Mouse (Mus musculus) intestine, embryonic 14.5 days (tissue): ENCODE data around the gene Napsa. TPM values are rescaled to one million over a fixed set of nuclear protein-coding genes. Genes with fewer than 3 reads are reported as not detected.

Experiments
- ATAC-seq: fragments of 200-750 bp; cut with Nextera tagmentation; replicated peaks from 2 replicates; pipeline ENCODE4 v1.8.0; 2017; ENCODE audit warnings: low read depth, moderate number of reproducible peaks, moderate TSS enrichment, moderate library complexity; ENCODE audit not compliant: low FRiP score, low TSS enrichment
- DNase-seq: peaks from one replicate; pipeline ENCODE4 v3.0.0-alpha.2; 2018; ENCODE audit warnings: low spot score
- H3K27ac ChIP-seq: fragments of 300-500 bp; sonication (generic); 2 replicates; pipeline ENCODE4 v1.5.1; 2014; ENCODE audit warnings: low read depth, mild to moderate bottlenecking, control low read depth
- H3K27me3 ChIP-seq: fragments of 300-500 bp; sonication (generic); replicated peaks from 2 replicates; pipeline ENCODE4 v1.6.1; 2014; ENCODE audit warnings: low read length, control low read depth; ENCODE audit not compliant: control insufficient read depth, insufficient read depth
- H3K36me3 ChIP-seq: fragments of 300-500 bp; sonication (generic); 2 replicates; pipeline ENCODE4 v1.6.1; 2014; ENCODE audit warnings: low read length, control low read depth; ENCODE audit not compliant: control insufficient read depth, insufficient read depth
- H3K4me1 ChIP-seq: fragments of 300-500 bp; sonication (generic); replicated peaks from 2 replicates; pipeline ENCODE4 v1.6.1; 2014; ENCODE audit warnings: low read length, control low read depth, mixed read lengths; ENCODE audit not compliant: control insufficient read depth, insufficient read depth
- H3K4me2 ChIP-seq: fragments of 300-500 bp; sonication (generic); 2 replicates; pipeline ENCODE4 v1.6.1; 2014; ENCODE audit warnings: low read length
- H3K4me3 ChIP-seq: fragments of 300-500 bp; sonication (generic); 2 replicates; pipeline ENCODE4 v1.5.1; 2014; ENCODE audit warnings: low read depth, low read length, control low read depth, mixed read lengths
- H3K9ac ChIP-seq: fragments of 300-500 bp; sonication (generic); 2 replicates; pipeline ENCODE4 v1.6.1; 2014; ENCODE audit warnings: mild to moderate bottlenecking, low read length
- H3K9me3 ChIP-seq: fragments of 300-500 bp; sonication (generic); 2 replicates; pipeline ENCODE4 v1.6.1; 2016; ENCODE audit warnings: low read length, control low read depth; ENCODE audit not compliant: control insufficient read depth
- WGBS: fragments of 180-500 bp; shearing (Covaris S2); extraction: QIAGEN DNeasy Blood & Tissue Kit; methylation state at CpG from one replicate; pipeline ENCODE4 v1.1.7; 2014; 5-methylcytosine and 5-hydroxymethylcytosine counted together
- polyA plus RNA-seq: library from polyadenylated mRNA; unstranded; fragments of >200 nt; fragmentation: Nextera tagmentation; extraction: Ambion mirVana; gene quantifications from 2 replicates; pipeline ENCODE4 v1.2.1, GENCODE M21; 2014

The Napsa gene
- polyA plus RNA-seq, 1 experiment from 2014 or later = 1.7 TPM

DNA sequence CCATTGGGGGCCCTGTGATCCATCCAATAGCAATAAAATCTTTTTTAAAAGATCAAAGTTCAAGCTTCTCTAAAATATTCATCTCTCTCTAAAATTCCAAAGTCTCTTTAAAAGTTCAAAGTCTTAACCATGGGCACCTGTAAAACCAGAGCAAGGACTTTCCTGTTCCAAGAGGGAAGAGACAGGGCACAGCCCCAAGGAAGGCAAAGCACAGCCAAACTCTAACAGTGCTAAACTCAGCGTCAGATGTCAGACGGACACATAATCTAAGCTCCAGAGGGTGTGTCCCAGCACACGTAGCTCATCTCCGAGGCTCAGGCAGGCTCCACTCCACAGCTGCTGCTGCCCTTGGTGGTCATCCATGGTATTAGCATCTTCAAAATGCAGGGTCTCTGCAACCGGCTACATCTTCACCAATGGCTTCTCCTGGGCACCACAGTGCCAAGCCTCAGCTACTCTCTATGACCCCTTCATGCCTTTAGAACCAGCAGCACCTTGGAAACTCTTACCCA is 4.2 kb downstream of the Napsa start:
- WGBS = 51% methylated on average over 5 of the region's 5 CpGs
- no peak overlapping the region for H3K4me2 ChIP-seq
- no peaks in the 10 kb centered on the region for H3K4me1 ChIP-seq
- H3K4me3 ChIP-seq = no peak overlapping the region
- H3K9me3 ChIP-seq = no peaks in the 10 kb centered on the region
- ATAC-seq = no peak
- H3K9ac ChIP-seq = no peak overlapping the region
- no peaks in the 10 kb centered on the region for H3K36me3 ChIP-seq
- DNase-seq = no peak
- H3K27ac ChIP-seq = no peak overlapping the region
- peaks cover 9% of the 10 kb centered on the region for H3K27me3 ChIP-seq

DNA sequence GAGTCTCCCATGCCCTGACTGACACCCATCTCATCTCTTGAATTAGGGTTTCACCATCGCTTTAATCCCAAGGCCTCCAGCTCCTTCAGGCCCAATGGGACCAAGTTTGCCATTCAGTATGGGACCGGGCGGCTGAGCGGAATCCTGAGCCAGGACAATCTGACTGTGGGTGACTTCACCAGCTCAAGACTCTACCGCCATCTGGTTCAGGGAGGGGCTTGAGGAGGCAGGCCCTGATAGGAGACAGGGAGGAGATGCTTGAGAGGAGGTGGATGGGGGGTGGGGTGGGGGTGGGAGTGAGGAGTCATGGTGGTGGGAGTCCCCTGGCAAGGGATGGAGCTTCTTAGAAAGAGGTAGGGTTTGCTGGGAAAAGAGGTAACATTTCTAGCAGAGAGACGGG is 9.5 kb downstream of the Napsa start:
- 71% methylated on average over 6 of the region's 6 CpGs for WGBS
- H3K9ac ChIP-seq = no peak overlapping the region

DNA sequence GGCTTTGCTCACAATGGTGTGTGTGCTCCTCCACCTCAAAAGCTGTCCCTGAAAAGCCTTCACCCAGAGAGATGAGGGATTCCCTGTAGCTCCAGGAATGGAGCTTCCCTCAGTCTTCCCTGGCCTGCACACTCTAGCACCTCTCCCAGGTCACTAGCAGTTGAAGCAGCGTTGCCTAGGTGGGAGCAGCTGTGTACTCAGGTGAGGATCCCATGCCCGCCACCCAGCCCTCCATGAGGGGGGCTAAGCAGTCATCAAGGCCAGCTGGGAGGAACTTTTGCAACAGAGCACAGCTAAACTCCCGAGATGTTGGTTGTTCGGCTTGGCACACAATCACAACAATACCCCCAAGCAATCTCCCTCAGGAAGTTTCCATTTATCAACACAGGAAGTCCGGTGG is 10.5 kb downstream of the Napsa start:
- ATAC-seq = no peak
- WGBS = 72% methylated on average over 5 of the region's 5 CpGs

More for the DNA sequence above, 9.5 kb downstream of the Napsa start:
- H3K27me3 ChIP-seq = peaks cover 36% of the 10 kb centered on the region
- H3K9me3 ChIP-seq = no peaks in the 10 kb centered on the region
- no peak overlapping the region for H3K27ac ChIP-seq
- no peaks in the 10 kb centered on the region for H3K36me3 ChIP-seq
- H3K4me2 ChIP-seq = no peak overlapping the region
- no peak for DNase-seq
- ATAC-seq = no peak
- H3K4me3 ChIP-seq = no peak overlapping the region
- no peaks in the 10 kb centered on the region for H3K4me1 ChIP-seq

DNA sequence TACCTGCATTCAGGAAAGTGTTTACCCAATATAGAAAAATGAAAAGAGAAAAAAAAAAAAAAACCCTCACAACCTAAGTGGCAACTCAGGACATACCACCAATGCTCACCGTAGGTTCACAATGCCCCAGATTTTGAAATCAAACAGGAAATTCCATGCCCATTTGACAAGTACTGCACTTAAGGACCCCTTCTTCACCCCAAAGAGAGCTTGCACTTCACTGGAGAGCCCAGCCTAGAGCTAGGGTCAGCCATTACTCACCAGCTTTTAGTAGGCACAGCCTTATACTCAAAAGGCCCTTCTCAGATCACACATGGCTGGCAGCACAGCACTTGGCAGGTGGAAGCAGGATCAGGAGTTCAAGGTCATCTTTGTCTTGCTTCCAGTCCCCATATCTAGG is 11.0 kb downstream of the Napsa start:
- 74% methylated on average over 1 of the region's 1 CpGs for WGBS
- no peaks in the 10 kb centered on the region for H3K4me1 ChIP-seq
- no peaks in the 10 kb centered on the region for H3K9me3 ChIP-seq
- H3K27me3 ChIP-seq = peaks cover 51% of the 10 kb centered on the region
- H3K36me3 ChIP-seq = no peaks in the 10 kb centered on the region
- H3K27ac ChIP-seq = no peak overlapping the region
- no peak overlapping the region for H3K4me2 ChIP-seq
- no peak for DNase-seq
- H3K4me3 ChIP-seq = no peak overlapping the region
- no peak overlapping the region for H3K9ac ChIP-seq
- no peak for ATAC-seq

More for the DNA sequence above, 10.5 kb downstream of the Napsa start:
- DNase-seq = no peak
- H3K27me3 ChIP-seq = peaks cover 47% of the 10 kb centered on the region
- no peaks in the 10 kb centered on the region for H3K4me1 ChIP-seq
- no peaks in the 10 kb centered on the region for H3K36me3 ChIP-seq
- no peak overlapping the region for H3K4me3 ChIP-seq
- no peak overlapping the region for H3K9ac ChIP-seq
- no peak overlapping the region for H3K4me2 ChIP-seq
- H3K27ac ChIP-seq = no peak overlapping the region
- H3K9me3 ChIP-seq = no peaks in the 10 kb centered on the region

DNA sequence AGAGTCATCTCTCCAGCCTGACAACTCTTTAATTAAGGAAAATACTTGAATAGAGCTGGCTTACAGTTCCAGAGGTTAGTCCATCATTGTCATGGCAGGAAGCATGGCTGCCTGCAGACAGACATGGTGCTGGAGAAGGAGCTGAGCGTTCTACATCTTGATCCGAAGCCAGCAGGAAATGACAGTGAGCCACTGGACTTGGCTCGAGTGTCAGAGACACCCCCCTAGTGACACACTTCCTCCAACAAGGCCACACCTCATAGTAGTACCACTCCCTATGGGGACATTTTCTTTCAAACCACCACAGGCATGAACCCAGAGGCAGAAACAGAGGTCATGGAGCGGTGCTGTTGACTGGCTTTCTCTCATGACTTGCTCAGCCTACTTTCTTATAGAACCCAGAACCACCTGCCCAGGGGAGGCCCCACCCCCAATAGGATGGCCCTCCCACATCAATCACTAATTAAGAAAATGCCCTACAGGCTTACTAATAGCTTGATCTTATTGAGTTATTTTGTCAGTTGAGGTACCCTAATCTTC is 12.2 kb downstream of the Napsa start:
- no peak for DNase-seq
- peaks cover 62% of the 10 kb centered on the region for H3K27me3 ChIP-seq
- no peak overlapping the region for H3K9ac ChIP-seq
- ATAC-seq = no peak
- H3K9me3 ChIP-seq = no peaks in the 10 kb centered on the region
- WGBS = 74% methylated on average over 4 of the region's 4 CpGs
- H3K4me2 ChIP-seq = no peak overlapping the region
- no peak overlapping the region for H3K4me3 ChIP-seq
- H3K4me1 ChIP-seq = peaks cover 8% of the 10 kb centered on the region
- H3K36me3 ChIP-seq = no peaks in the 10 kb centered on the region
- H3K27ac ChIP-seq = no peak overlapping the region

DNA sequence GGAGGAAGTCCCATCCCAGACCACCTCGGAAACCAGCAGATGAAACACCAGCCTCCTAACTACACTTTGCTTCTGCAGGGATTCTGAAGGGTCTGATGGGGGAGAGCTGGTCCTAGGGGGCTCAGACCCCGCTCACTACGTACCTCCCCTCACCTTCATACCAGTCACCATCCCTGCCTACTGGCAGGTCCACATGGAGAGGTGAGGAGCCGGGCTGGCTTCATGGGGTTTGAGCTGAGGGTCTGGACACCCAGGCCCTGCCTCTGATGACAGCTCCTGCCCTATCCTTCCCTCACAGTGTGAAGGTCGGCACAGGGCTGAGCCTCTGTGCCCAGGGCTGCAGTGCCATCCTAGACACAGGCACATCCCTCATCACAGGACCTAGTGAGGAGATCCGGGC is 12.7 kb downstream of the Napsa start:
- peaks cover 8% of the 10 kb centered on the region for H3K4me1 ChIP-seq
- H3K4me2 ChIP-seq = no peak overlapping the region
- 85% methylated on average over 6 of the region's 6 CpGs for WGBS
- no peak overlapping the region for H3K4me3 ChIP-seq
- no peak for DNase-seq
- H3K36me3 ChIP-seq = no peaks in the 10 kb centered on the region
- peaks cover 67% of the 10 kb centered on the region for H3K27me3 ChIP-seq
- H3K9me3 ChIP-seq = no peaks in the 10 kb centered on the region
- ATAC-seq = no peak
- no peak overlapping the region for H3K9ac ChIP-seq
- H3K27ac ChIP-seq = no peak overlapping the region

DNA sequence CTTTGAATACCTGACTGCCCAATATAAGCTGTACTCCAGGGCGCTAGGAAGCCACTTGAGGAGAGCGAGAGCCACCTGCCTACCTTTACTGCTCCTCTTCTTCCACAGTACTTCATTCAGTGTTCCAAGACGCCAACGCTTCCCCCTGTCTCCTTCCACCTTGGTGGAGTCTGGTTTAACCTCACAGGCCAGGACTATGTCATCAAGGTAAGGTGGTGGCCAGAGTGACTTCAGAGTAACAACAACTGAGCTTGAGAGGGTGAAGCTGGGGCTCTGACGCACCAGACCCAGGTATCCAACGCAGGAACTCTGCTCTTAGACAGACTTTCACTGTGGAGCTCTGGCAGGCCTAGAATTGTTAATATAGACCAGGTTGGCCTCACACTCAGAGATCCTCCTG is 13.4 kb downstream of the Napsa start:
- H3K36me3 ChIP-seq = no peaks in the 10 kb centered on the region
- H3K9me3 ChIP-seq = no peaks in the 10 kb centered on the region
- H3K4me2 ChIP-seq = no peak overlapping the region
- H3K4me1 ChIP-seq = peaks cover 8% of the 10 kb centered on the region
- DNase-seq (no peak), ATAC-seq (no peak)
- WGBS = 93% methylated on average over 6 of the region's 6 CpGs
- no peak overlapping the region for H3K4me3 ChIP-seq
- H3K27ac ChIP-seq = no peak overlapping the region
- H3K27me3 ChIP-seq = peaks cover 71% of the 10 kb centered on the region
- no peak overlapping the region for H3K9ac ChIP-seq

DNA sequence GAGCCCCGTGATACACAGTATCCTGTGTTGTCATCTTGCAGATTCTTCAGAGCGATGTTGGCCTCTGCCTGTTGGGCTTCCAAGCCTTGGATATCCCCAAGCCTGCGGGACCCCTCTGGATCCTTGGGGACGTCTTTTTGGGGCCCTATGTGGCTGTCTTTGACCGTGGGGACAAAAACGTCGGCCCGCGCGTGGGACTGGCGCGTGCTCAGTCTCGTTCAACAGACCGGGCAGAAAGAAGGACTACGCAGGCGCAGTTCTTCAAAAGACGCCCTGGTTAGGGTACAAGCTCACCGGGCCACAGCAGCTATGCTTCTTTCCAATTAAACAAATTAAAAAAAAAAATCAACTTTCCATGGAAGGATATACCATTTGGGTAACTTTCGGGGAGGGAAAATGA is 14.3 kb downstream of the Napsa start:
- Histone ChIP-seq H3K9ac (no peak overlapping the region), H3K36me3 (no peaks in the 10 kb centered on the region), H3K27ac (no peak overlapping the region), H3K27me3 (peaks cover 72% of the 10 kb centered on the region), H3K9me3 (no peaks in the 10 kb centered on the region), H3K4me1 (peaks cover 13% of the 10 kb centered on the region), H3K4me2 (peak overlapping the region; percentile 39), H3K4me3 (peak overlapping the region; percentile 16)
- 13% methylated on average over 19 of the region's 19 CpGs for WGBS
- DNase-seq (no peak), ATAC-seq (no peak)

DNA sequence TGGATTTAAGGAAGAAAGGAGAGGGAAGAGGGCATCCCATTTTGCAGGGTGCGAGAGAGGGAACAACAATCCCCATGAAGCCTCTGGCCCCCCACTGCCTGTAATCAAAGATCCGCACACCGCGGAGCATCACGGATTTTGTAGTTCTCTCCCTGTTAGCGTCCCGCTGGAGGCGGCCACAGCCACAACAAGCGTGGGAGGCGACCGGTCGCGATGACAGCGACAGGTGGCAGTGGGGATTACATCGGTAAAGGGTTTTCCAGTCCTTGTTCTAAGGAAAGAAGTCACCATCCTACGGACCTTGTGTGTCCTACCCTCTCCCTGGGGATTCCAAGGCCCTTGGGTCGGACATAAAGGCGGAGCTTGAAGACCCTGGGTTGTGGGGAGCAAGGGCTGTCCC is 14.8 kb downstream of the Napsa start:
- Histone ChIP-seq H3K9ac (no peak overlapping the region), H3K36me3 (no peaks in the 10 kb centered on the region), H3K27ac (no peak overlapping the region), H3K4me2 (peak overlapping the region; percentile 39), H3K27me3 (peaks cover 72% of the 10 kb centered on the region), H3K9me3 (no peaks in the 10 kb centered on the region), H3K4me3 (peak overlapping the region; percentile 16), H3K4me1 (peaks cover 15% of the 10 kb centered on the region)
- ATAC-seq (no peak), DNase-seq (peak; percentile 65)
- WGBS = under 1% methylated on average over 18 of the region's 18 CpGs
